Mouse (Mus musculus) naive thymus-derived CD4-positive, alpha-beta T cell, adult 2 months (primary cell): ENCODE results near the gene Gtpbp10.

Experiments
- DNase-seq: peaks from one replicate; pipeline ENCODE4 v3.0.0-alpha.2; 2011; ENCODE audit warnings: low read depth

The Gtpbp10 gene

GRCm38 (mm10) chr5:5496393-5496792 is 62.9 kb downstream of the Gtpbp10 start:
- DNase-seq, result no peak

GRCm38 (mm10) chr5:5495042-5495441 is 64.3 kb downstream of the Gtpbp10 start:
- no peak for DNase-seq

DNA sequence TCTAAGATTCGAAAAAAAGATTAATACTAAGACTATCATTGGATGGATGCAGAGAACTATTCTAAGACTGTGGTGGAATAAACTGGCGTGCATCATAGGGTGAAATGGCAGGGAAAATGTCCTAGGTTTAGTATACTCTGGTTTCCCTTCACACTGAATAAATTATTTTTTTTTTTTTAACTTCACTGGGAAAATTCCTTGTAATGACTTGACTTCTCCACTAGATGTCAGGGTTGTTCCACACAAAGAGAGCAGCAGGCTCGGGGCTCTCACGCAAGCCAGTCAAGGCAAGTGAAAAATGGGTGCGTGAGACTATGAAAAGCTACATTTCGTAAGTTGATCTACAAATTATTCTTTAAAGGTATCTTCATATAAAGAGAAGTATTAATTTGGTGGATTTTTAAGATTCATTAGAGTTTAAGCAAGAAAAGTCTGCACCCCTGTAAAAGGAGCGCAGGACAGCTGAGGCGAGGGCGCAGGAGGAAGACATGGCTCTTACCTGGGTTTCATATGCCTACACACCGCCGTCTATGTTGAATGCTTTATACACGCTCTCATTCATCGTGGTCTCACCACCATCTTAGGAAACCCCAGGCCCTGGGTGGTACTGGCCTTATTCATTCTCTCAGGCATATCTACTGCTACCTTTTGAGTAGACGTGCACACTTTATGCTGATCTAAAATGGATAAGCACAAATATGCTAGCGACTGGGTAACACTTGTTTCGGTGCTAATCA is 64.9 kb downstream of the Gtpbp10 start:
- DNase-seq, result peak; percentile 53

DNA sequence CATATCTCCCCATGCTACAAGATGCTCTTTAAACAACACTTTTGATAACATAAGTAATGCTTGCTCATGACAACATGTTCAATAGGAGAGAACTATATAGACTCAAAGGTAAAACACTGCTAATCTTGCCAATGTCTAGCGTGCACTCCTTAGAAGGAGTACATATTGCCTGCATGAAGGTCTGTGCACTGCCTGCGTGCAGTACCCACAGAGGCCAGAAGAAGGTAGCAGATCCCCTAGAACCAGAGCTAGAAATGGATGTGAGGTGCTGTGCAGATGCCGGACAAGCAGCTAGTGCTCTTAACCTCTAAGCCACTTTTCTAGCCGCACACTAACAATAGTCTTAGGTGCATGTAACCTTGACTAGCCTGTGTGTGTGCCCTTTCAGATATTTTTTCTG is 67.2 kb downstream of the Gtpbp10 start:
- no peak for DNase-seq
